Mouse (Mus musculus): Measurements from ENCODE around the gene Sptb. TPM values are rescaled to one million over a fixed set of nuclear protein-coding genes. Genes with fewer than 3 reads are reported as not detected.

Sptb gene
- total RNA-seq (2015; ENCODE audit: low replicate concordance) (651 and 669 TPM in 2 replicates), total RNA-seq (2017; ENCODE audit: low replicate concordance) (1,485 and 1,588 TPM in 2 replicates)

DNA sequence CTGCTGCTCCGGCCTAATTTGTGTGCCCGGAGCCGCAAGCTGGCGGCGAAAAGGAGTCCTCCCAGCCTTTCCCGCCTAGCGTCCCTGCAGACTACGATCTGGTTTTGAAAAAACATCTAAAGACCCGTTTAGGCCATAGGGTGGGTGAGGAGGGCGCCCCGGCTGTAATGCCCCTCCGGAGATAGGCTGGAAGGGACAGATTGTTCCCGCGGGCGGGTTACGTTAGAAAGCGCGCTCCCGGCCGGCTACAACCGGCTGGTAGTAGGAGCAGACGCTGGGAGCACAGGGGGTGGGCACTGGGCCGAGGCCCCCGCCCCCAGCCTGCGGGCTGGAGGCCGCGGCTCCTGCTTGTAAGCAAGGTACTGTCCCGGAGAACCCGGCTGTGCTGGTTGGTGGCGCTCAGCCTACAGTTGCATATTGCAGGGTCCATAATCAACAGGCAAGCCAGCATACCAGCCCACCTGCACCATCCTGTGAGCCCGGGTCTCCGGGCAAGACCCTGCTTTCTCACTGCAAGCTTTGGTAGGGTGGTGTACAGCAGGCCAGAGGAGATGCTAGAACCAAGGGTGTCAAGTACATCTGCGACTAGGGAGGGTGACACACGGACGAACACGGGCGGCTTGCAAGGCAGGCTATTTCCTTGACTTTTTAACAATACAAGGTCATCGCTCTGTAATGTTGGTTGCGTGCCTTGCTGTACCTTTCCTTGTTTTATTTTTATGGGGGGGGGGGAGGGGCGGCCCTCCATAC lies at the start of gene Sptb:
Gene Sptb, minus strand, starts transcription at position 197 of the 750 bp plus-strand sequence.
- ATAC-seq (replicated peaks; ENCODE audit: low FRiP score, poor library complexity, severe bottlenecking) = peak; percentile 46

DNA sequence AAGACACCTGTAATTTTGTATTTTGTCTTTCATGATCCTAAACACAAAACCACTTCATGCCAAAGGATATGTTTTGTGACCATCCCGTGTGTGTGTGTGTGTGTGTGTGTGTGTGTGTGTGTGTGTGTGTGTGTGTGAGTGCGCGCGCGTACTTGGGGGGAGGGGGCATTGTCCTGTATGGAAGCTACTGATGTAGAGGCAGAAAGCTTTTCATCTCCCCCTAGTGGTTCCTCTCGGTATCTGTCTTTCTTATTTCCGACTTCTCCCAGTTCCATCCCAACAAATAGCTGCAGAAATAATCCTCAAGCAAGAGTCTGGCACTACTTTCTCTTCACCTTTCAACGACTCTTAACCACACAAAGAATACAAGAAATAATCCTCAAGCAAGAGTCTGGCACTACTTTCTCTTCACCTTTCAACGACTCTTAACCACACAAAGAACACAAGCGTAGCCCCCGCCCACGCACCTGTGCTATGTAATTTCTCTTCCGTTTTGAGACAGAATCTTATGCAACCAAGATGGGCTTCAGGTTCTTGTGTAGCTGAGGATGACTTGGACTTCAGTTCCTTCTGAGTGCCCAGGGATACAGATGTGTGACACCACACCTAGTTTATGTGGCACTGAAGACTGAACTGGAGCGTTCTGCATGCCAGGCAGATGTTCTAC lies 42.4 kb upstream of the Sptb start:
- 0 out of 2 replicates have a peak, but pooled peaks have one; percentile 49 for ATAC-seq (replicated peaks; ENCODE audit: low FRiP score, poor library complexity, severe bottlenecking)

DNA sequence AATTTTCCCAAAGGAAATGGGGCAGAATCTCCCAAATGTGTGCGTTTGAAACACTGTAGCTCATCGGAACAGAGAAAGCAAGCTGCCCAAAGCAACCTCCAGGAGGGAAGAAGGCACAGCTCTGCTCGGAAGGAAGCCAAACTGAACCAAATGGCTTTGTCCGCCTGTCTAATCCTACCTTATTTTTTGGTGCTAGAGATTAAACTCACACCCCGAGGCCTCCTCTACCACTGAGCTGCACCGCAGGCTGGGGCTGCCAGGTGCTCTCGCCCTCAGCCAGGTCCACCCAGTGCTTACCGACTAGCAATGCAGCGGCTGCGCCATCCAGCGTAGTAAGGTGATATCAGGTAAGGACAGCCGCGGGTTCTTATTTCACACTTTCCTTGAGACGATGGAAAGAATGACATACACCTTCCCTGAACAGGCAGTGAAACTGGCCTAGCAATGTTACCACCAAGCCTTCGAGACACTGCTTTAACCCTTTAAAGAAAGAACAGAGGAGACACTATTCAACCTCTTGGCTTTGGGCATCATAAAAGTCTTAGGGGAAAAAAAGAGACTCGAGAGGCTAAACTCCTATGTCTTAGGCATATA lies 40.6 kb upstream of the Sptb start:
- ATAC-seq (replicated peaks; ENCODE audit: low FRiP score, poor library complexity, severe bottlenecking) = no peak

DNA sequence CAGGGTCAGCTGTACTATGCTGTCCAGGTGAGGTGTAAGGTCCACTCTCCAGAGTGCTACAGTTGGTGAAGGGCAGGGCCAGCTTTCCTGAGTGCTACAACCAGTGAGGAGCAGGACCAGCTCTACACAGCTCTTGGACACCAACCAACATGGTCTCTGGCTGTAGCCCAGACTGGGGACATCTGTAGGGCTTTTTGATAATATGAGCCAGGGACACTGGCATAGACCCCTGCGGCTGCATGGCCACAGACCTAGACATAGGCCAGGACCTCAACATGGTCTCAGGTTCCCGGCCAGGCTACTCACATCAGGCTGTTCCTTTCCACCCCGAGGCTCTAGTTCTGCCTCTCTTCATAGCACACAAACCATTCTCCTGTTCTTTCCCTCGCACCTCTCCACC lies 17.6 kb upstream of the Sptb start:
- ATAC-seq (replicated peaks; ENCODE audit: low FRiP score, poor library complexity, severe bottlenecking) = peak; percentile 30; the same call in 1 of the 2 replicates

DNA sequence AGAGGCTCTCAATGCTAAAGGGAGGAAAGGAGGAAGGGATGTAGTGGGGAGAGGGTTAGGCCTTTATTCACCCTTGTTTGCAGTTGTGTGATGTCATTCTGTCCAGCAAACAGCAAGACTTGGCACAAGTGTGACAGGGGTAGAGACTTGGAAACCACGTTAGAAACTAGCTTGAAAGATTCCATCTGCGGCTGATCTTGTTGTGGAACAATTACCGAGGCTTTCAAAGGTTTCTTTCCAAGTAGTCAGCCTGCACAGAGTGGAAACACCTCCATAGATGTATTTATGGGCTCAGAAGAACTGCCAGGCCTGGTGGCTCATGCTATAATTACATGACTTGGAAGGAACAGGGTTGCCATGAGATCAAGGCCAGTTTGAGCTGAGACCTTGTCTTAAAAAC lies 11.7 kb upstream of the Sptb start:
- ATAC-seq (replicated peaks; ENCODE audit: low FRiP score, poor library complexity, severe bottlenecking) = no peak

DNA sequence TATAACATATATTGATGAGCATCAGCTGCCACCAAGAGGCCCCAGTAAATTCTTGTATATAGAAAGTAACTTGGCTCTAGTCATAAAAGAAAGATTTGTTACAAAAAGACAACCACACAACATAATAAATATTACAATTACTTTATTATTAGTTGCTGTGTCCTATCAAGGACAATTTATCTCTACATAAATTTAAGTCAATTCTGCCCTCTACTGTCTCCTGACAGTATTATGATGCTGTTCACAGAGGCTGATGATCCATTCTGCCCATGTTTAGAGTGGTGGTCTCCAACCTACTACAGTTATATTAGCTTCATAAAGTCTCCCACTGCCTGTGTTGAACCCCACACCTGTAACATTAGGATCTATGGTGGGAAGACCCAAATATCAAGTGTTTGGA lies 10.2 kb upstream of the Sptb start:
- peak; percentile 79 for ATAC-seq (replicated peaks; ENCODE audit: low FRiP score, poor library complexity, severe bottlenecking)

DNA sequence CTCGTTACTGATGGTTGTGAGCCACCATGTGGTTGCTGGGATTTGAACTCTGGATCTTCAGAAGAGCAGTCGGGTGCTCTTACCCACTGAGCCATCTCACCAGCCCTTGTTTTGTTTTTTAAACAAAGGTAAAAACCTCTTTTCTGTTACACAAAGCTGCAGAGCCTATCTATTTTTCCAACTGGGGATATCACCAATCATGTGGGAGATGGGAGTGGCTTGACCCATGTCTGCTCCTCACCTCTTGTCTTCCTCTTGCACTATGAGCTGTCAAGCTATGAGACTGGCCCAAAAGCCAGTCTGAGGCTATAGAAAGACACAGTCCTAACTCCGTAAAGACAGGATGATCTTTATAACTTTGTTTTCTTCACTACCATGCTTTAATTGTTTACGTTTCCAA lies 8.0 kb upstream of the Sptb start:
- peak; percentile 63; the same call in 1 of the 2 replicates for ATAC-seq (replicated peaks; ENCODE audit: low FRiP score, poor library complexity, severe bottlenecking)

DNA sequence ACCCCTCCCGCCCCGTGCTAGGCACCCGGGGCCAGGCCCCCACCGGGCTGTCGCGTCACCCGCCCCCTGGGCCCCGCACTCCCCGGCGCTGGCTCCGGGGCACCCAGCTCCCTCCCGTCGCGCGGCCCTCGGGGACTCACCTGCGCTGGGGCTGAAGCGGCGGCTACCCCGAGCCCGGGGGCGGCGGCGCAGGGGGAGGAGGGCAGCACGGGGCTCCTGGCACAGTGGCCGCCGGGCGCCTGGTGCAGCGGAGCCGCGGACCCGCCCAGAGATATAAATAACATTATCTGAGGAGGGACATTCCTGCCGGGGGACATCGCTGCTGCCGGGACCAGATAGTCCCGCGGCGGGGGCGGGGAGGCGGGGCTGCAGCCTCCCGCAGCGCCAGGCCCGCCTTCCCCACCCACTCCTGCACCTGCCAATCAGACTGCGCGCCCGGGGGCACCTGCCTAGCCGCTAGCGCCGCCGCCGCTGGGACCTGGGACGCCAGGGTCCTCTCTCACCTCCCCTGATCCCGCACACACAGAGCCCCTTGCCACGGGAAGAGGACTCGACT lies 474 bp downstream of the Sptb start:
- ATAC-seq (replicated peaks; ENCODE audit: low FRiP score, poor library complexity, severe bottlenecking) = peak; percentile 89

DNA sequence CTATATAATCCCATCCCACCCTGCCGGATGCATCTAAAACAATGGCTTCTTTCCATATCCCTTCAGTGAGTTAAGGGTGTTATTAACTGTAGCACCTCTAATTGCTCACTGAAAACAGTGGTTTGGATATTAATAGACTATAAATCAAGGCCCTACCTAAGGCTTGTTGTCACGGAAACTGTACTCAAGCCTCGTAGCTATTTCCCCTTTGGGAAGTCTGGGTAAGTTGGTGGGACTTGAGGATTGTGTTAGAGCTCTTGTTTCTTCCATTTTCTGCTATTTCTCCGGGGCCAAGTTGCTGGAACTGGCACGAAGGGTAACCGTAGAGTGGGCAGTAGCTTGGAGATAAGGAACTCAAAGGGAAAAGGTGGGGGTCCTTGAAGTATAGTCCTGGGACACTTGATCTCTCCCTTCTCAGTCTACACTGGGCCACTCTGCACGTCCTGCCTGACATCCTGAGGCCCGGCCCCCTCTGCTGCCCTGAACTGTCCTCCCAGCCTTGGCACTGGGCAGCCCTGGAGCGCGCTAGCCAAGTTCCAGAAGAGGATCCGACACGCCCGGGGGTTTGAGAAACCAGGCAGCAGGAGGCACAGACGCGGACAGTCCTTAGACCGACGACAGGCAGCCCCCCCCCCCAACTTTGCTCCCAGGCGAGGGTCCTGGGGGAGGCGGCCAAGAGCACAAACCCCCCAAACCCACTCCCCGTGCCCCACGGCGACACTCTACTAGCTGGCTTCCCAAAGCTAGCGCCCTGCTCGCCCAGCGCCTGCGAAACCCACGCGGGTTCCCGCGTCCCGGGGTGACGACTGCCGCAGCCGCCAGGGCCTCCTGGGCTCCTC lies 1.2 kb downstream of the Sptb start:
- ATAC-seq (replicated peaks; ENCODE audit: low FRiP score, poor library complexity, severe bottlenecking) = peak; percentile 50; the same call in 1 of the 2 replicates

DNA sequence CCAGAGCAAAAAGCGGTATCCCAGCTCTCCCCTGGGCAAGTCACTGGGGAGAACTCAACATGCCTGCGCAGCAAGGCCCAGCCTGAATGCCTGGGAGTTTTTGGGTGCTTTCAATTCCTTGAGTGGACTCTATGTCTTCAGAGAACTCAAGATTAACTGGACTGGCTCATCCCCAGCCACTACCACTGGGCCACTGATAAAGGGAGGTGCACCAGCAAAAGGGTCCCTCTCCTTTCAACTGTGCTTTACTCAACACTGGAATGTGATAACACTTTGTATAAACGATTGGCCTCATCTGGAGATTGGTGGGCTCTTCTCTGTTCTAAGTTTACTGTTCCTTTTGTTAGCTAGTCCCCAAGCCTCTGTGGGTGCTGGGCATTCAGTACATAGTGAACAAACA lies 2.2 kb downstream of the Sptb start:
- 0 out of 2 replicates have a peak, but pooled peaks have one; percentile 22 for ATAC-seq (replicated peaks; ENCODE audit: low FRiP score, poor library complexity, severe bottlenecking)

DNA sequence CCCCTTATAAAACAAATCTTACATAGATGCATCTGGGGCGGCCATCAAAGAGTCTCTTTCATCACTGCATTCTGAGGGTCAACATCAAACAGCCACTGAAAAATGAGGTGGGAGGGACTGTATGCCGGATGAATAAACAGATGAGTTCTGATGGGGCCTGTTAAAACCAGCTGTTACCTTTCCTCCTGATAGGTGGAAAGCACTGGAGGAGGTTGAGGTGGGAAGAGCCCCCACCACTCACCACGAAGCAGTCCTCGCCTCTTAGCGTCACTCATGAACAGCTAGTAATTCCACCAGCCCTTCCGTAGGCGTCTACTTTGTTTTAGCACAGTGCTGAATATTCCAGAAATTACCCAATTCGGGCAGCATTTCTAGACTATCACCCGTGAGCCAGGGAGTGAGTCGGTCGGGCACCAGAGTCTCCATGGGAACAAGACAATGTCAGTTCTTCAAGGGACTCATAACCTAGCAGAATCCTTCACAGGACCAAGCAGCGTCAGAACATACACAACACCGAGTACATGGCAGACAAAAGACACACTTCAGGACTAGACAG lies 13.9 kb downstream of the Sptb start:
- ATAC-seq (replicated peaks; ENCODE audit: low FRiP score, poor library complexity, severe bottlenecking) = no peak

DNA sequence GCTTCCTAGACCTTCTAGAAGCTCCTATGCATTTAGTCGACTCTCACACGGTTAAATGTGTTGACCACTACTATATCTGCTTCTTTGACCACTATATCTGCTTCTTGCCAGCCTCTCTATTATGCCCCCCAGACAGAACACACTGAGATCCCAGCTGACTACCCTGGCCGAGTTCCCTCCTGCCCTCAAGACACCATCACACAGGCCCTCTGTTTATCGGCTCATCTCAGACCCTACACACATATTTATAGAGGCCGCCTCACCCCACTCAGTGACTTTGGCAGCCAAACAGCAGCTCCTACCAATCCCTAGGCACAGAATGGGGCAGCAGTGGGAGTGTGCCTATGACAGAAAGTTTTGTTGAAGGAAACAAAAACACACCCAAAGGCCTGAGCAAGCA lies 14.6 kb downstream of the Sptb start:
- no peak for ATAC-seq (replicated peaks; ENCODE audit: low FRiP score, poor library complexity, severe bottlenecking)

DNA sequence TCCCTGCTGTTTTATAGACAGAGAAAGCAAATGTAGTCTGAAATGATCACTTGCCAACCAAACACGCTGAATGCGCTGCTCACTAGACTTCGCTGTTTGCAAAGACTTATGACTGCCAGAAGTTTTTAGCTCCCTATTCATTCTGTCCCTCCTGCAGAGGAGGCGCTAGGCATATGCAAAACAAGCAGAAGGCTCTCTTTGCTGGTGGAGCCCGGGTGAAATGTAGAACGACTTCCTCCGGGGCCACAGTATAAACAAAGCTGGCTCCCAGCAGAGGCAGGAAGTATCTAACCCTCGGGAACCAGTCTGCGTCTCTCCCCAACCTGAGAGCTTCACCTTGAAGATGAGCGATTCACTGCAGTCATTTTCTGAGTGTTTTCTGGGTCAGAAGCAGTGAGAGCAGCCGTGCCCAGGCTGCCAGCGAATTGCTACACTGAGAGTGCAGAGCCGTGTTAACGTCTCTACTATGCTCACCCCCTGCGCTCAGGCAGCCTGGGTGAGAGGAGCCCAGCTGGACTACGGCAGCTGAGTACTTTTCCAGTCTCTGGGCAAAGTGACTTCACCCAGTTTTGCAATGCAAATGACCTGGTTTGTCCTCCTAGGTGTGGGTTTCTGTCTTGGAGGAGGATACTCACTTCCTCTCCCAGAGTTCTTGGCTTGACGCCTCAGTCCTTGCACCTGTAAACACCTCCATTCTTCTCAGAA lies 15.4 kb downstream of the Sptb start:
- 0 out of 2 replicates have a peak, but pooled peaks have one; percentile 9 for ATAC-seq (replicated peaks; ENCODE audit: low FRiP score, poor library complexity, severe bottlenecking)

DNA sequence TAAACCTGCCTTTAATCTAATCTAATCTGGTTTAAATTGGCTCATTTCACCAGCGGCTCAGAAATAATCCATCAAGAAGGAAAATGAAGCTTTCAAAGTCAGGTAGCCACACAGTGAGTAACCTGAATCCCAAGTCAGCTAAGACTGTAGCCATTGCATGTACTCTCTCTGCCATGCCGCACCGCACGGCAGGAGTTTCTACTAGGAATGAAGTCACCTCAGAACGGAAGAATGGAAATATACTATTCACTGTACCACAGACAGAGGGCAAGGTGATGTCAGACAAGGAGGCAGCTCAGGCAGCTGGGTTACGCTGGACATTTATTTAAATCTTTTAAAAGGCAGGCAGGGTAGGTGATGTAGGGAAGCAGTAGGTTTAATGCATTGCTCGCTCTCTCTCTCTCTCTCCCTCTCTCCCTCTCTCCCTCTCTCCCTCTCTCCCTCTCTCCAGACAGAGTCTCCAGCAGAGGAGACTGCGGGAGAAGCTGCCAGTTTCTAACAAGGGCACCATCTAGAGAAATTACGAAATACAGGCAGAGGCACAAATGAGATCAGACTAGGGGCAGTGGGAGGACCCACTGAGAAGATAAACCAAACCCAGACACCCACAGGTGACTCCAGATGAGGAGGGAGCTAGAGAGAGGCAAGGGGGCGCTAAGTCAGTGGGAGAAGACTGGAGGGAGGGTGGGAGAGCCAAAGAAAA lies 22.7 kb downstream of the Sptb start:
- ATAC-seq (replicated peaks; ENCODE audit: low FRiP score, poor library complexity, severe bottlenecking) = no peak

DNA sequence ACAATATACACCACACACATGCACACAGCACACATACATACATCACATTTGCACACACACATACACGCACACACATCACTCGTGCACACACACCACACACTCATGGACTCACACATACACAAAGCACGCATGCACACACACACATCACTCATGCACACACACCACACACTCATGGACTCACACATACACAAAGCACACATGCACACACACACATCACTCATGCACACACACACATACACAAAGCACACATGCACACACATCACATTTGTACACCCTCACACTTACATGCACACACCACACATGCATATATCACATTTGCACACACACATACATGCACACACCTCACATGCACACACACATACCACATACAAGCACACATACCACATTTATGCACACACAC lies 24.7 kb downstream of the Sptb start:
- ATAC-seq (replicated peaks; ENCODE audit: low FRiP score, poor library complexity, severe bottlenecking) = no peak

DNA sequence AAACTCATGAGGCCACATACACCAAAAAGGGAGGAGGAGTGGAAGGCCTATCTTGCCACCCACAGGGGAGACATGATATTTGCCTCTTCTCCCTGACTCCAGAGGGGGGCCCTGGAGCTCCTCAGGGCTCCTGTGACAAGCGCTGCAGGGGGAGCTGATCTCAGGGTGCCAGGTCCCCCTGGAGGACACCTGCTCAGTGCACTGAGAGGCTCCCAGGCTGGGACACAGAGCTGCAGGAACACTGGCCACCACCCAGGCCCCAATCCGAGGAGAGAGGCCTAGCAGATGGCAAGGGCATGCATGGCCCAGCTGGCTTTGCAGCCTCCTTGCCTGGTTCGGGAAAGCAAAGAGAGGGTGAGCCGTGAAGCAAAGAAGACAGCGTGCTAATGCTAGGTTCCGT lies 25.9 kb downstream of the Sptb start:
- 0 out of 2 replicates have a peak, but pooled peaks have one; percentile 15 for ATAC-seq (replicated peaks; ENCODE audit: low FRiP score, poor library complexity, severe bottlenecking)

DNA sequence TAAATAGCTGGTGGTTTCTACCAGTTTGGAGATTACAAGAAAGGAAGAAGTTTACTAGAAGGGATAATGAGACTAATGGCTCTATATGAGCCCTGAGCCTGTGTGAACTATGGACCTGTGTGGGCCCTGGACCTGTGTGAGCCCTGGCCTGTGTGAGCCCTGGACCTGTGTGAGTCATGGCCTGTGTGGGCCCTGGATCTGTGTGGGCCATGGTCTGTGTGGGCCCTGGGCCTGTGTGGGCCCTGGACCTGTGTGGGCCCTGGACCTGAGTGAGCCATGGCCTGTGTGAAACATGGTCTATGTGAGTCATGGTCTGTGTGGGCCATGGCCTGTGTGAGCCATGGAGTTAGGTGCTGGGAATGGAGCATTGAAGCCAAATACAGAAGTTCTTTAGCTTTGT lies 28.4 kb downstream of the Sptb start:
- ATAC-seq (replicated peaks; ENCODE audit: low FRiP score, poor library complexity, severe bottlenecking) = 0 out of 2 replicates have a peak, but pooled peaks have one; percentile 26

DNA sequence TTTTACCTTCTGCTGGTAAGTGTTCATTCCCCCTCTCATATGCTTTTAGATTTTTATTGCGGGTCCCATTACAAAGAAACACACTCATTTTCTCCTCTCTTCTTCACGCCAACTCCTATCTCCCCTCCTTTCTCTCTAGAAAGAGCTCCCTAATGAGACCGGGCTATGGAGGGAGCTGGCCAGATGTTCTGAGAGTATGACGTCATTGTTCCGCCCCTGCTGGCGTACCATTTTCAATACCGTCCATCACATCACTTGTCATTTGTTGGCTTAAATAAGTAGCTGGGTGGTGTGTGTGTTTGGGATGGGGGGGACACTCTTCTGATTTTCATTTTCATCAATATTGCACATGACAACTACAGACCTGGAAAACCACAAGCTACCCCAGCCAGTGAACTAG lies 33.3 kb downstream of the Sptb start:
- ATAC-seq (replicated peaks; ENCODE audit: low FRiP score, poor library complexity, severe bottlenecking) = no peak
